Mouse (Mus musculus) c-Kit-positive CD71-negative TER-119-negative erythroid progenitor cells, embryonic 14.5 days (primary cell): ENCODE measurements around the gene Tnfaip3.

Experiments
- DNase-seq: peaks from one replicate; pipeline ENCODE4 v3.0.0-alpha.2; 2013; ENCODE audit warnings: low read depth

Tnfaip3 gene

DNA sequence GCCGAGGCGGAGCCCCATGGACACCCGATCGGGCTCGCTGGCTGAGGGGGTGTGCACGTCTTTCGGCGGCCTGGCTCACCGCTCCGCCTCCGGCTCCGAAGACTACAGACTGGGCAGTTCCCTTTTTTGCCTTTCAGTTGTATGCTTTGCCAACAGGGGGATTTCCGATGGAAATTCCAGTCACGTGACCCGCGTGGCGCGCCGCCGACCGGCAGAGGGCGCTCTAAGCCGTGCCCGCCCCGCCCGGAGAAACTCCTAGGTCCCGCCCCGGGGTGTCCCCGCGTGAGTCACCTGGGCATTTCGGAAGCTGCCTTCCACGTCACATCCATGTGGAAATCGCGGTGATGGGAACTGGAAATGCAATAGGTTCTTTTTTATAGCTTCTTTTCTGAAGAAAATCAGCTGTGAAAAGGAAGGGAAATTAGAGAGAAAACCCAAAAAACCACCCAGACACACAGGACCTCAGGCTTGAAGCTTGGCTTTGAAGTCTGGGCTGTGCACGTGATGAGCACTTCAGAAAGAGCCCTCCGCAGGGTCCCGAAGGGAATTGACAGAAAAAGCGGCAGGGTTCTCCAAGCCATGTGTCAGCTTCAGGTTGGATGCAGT, at the start of gene Tnfaip3:
Gene Tnfaip3 (minus strand): TSS at position 401 of the 606 bp plus-strand sequence.
- peak; percentile 92 for DNase-seq

DNA sequence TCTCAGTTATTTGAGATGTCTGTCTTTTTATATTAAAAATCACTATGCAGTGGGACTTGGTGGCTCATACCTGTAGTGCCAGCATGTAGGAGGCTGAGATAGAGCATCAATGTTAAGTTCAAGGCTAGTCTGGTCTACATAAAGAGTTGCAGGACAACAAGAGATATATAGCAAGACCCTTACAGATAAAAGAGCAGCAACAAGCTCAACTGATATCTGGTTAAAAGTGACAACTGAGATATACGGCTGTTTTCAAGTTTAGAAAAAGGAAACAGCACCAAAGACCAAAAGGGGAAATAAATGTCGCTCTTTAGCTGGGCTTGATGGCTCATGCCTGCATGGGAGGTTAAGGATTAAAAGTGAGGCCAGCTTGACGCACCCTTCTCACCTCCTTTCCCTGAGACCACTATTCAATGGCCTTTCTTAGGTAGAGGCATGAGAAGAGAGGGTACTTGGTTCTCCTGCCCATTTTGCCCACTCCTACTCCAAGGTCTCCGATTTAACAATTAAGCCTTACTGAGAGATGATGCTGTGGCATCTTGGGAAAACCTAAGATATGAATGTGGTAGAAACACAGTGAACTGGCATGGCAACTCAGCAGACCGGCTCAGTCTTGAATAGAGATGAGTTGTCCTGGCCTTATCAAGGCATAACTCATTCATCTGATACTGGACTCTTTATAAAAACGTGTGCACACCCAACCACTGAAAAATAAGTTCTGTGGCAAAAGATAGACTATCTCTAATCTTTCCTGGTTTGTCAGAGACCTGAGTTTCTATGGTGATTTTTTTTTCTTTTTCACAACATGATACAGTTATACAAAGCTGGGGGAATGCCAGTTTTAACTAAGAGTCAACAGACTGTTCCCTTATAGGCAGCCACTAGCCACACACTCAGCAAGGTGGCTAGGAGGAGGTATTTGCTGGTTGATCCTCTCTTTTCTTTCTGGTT, 49.5 kb upstream of the Tnfaip3 start:
- no peak for DNase-seq

- no peak for DNase-seq
Observed at GRCm38 (mm10) chr10:19063670-19064069, 48.2 kb upstream of the Tnfaip3 start.

DNA sequence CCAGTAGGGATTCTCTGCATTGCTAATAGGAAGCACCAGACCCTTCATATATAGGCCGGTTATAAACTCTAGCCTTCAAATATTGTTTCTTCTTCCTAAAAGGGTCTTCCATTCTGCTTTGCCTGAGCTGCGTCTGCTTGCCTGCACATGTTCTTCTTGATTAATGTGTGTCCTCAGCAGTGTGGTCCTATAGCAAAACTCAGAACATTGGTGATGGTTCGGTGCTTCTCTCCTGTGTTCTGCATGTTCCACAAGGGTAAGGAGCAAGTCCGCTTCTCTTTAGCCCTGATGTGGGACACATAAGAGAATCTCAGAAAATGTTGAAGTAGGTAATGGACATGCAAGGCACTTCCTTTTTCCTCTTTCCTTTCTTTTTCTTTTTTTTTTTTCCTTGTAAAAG, 47.8 kb upstream of the Tnfaip3 start:
- DNase-seq: no peak

- DNase-seq: peak; percentile 62
Observed at GRCm38 (mm10) chr10:19062098-19062905, 46.8 kb upstream of the Tnfaip3 start.

GRCm38 (mm10) chr10:19061201-19061600, 45.7 kb upstream of the Tnfaip3 start:
- DNase-seq: no peak

DNA sequence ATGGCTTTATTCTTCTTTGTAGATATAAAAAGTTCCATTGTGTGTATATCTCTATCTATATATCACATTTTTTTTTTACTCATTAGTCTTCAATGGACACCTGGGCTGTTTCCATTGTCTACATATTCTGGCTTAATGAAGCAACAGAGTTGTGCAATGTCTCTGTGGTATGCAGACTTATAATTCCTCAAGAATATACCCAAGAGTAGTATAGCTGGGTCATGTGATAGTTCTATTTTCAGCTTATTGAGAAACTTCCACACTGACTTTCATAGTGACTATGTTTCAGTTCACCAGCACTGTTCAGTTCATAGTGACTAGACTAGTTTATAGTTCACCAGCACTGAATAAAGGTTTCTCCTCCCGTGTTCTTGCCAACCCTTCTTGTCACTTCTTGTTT, 38.1 kb upstream of the Tnfaip3 start:
- no peak for DNase-seq

DNA sequence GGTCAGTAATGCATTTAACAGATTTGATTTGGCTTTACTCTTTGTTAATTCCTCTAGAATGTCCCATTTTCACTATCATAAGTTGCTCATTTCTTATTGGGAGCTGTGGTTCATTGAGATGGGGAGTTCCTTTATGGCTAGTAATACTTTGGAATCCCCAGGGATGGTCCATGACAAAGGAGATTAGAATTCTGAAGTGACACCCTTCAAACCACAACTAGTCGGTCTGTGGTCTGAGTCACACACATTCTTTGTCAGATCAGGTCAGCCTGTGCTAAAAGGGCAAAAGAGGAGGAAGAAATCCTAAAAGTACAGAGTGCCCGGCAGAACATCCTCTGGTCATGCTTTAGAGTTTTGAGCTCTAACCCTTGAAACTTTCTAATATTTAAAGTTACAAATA, 30.5 kb upstream of the Tnfaip3 start:
- DNase-seq: no peak

GRCm38 (mm10) chr10:19044765-19045516, 29.5 kb upstream of the Tnfaip3 start:
- no peak for DNase-seq

- DNase-seq: no peak
Observed at GRCm38 (mm10) chr10:19043529-19044262, 28.2 kb upstream of the Tnfaip3 start.

DNA sequence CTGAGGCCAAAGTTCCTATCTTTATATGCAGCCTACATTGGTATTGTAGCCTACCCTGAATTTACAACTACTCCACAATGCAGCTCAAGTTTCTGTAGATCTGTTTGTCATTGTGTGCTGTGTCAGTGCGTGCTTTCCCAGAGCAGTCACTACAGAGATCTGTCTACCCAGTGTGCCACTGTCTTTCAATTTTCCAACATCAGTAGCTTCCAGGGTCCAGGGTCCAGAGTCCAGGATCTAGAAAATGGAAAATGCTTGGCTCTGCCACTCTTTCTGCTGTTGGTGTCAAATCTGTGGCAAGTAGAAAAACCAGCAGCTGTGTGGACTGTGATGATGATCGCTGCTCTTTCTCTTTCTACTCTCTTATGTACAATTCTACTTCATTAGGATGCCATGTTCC, 24.7 kb upstream of the Tnfaip3 start:
- no peak for DNase-seq

DNA sequence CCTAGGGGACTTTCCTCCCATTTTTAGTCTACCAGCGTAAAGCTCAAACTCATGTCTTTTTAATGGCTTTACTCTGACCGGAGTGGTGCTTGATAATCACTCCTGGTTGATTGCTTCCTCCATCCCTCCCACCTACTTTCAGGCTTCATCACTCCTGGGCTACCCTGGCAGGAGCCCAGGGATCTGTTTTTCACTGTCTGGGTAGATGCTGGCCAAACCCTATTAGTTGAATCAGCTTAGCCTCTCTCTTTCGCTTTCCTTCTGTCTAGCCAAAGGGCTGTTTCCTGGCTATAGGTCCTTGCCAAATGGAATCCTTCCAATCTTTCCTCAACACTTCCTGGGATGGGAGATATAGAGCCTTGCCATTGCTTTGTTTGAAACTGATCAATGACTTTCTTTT, 19.3 kb upstream of the Tnfaip3 start:
- DNase-seq: no peak

- DNase-seq: no peak
Observed at GRCm38 (mm10) chr10:19033696-19034095, 18.2 kb upstream of the Tnfaip3 start.

GRCm38 (mm10) chr10:19031875-19032274, 16.4 kb upstream of the Tnfaip3 start:
- no peak for DNase-seq

DNA sequence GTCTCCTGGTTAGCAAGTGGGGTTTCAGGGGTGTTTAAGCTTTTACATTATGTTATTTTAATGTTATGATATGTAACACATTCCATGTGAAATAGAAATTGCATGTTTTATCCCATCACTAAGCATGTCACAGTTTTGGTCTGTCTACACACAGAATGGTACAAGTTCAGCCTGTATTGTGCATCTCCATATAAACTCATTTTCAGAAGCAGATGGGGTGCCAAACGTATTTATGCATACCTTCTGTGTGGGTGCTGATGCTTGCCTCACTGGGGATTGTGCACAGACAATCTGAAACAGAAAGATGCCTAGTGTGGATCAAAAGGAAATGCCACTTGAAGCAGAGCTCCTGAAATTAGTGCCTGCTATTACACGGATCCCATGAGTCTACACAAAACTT, 15.2 kb upstream of the Tnfaip3 start:
- no peak for DNase-seq

DNA sequence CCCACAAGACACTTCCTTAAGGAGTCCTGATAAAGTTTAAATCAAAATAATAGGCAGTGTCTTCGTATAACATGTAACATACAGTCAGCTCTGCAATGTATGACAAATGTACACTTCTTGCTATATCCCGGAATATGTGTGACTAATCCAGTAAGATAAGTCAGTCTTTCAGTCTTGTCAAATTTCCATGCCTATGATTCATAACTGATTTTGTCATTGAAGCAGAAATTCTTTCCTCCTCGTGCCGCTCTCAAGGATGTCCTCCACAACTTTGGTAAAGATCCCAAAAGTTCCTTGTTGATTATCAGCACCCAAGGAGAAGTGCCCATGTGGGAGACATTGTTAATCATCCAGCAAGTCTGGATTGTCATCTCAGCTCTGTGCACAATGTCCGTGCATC, 11.3 kb upstream of the Tnfaip3 start:
- DNase-seq: no peak

- no peak for DNase-seq
Observed at GRCm38 (mm10) chr10:19024353-19024752, 8.9 kb upstream of the Tnfaip3 start.

GRCm38 (mm10) chr10:19023622-19024326, 8.3 kb upstream of the Tnfaip3 start:
- DNase-seq: no peak

GRCm38 (mm10) chr10:19022272-19022671, 6.8 kb upstream of the Tnfaip3 start:
- no peak for DNase-seq

DNA sequence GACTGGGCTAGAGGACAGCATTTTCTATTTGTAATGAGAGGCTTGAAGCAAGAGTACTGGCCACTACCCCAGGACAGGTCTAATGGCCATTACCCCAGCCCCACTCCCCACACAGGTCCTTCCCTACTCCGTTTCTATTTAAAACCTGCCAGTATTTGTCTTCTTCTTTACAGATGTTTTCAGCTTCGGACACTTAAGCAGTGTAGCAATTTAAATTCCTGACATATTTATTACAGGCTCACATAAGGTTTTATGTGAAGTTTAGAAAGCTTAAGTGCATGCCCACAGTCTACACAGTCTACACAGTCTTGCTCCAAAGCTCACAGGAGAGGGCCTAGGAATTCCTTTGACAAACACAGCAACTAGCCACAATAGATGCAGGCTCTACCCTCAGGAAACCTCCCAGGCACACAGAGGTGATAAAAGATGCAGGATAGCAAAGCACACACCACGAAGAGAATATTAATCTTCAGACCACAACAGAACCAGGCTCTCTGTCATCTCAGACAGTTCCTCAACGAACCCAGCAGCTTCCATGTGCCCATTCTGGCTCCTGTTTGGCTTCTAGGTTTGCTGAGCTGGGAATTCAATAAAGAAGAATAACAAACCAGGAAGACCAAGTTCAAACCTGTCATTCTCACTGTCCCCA, 1.5 kb upstream of the Tnfaip3 start:
- no peak for DNase-seq
